Mouse (Mus musculus): ENCODE measurements around the gene Pwwp2b. TPM values are rescaled to one million over a fixed set of nuclear protein-coding genes. Genes with fewer than 3 reads are reported as not detected.

The Pwwp2b gene
- polyA plus RNA-seq, 1 experiment = 15.8 TPM

GRCm38 (mm10) chr7:139266431-139266830 is 18.1 kb downstream of the Pwwp2b start:
- Histone ChIP-seq H3K79me3 (ENCODE audit: low read depth) (no peaks in the 10 kb centered on the region), H3K36me3 (ENCODE audit: control insufficient read depth, insufficient read depth) (peaks cover 12% of the 10 kb centered on the region), H3K4me3 (ENCODE audit: insufficient read depth, poor library complexity, severe bottlenecking) (no peak overlapping the region), H3K79me2 (ENCODE audit: control insufficient read depth, insufficient read depth) (peaks cover 11% of the 10 kb centered on the region), H3K27me3 (ENCODE audit: control insufficient read depth, insufficient read depth, insufficient read length) (no peaks in the 10 kb centered on the region), H3ac (ENCODE audit: control insufficient read depth, insufficient read length, low read depth) (no peak overlapping the region)
- TF ChIP-seq MYOG (IDR thresholded peaks at IDR 0.05; ENCODE audit: control insufficient read depth, extremely low read depth, insufficient read length) (no peak), FOSL1 (IDR thresholded peaks at IDR 0.05; ENCODE audit: insufficient read depth, low read length, poor library complexity, severe bottlenecking) (no peak), USF1 (IDR thresholded peaks at IDR 0.05; ENCODE audit: low read depth) (no peak), MAX (IDR thresholded peaks at IDR 0.05) (no peak), CEBPB (IDR thresholded peaks at IDR 0.05; ENCODE audit: low read depth) (no peak), MYOD1 (IDR thresholded peaks at IDR 0.05; ENCODE audit: control insufficient read depth, insufficient read length, low read depth) (no peak), CTCF (IDR thresholded peaks at IDR 0.05; ENCODE audit: control insufficient read depth, insufficient read depth, insufficient read length) (no peak)

GRCm38 (mm10) chr7:139266886-139267870 is 18.9 kb downstream of the Pwwp2b start:
- Histone ChIP-seq H3K36me3 (ENCODE audit: control insufficient read depth, insufficient read depth) (peaks cover 12% of the 10 kb centered on the region), H3K4me3 (ENCODE audit: insufficient read depth, poor library complexity, severe bottlenecking) (no peak overlapping the region), H3K79me3 (ENCODE audit: low read depth) (no peaks in the 10 kb centered on the region), H3K27me3 (ENCODE audit: control insufficient read depth, insufficient read depth, insufficient read length) (no peaks in the 10 kb centered on the region), H3K79me2 (ENCODE audit: control insufficient read depth, insufficient read depth) (peaks cover 11% of the 10 kb centered on the region), H3ac (ENCODE audit: control insufficient read depth, insufficient read length, low read depth) (no peak overlapping the region)
- TF ChIP-seq MAX (IDR thresholded peaks at IDR 0.05) = no peak
- no peak for TF ChIP-seq FOSL1 (IDR thresholded peaks at IDR 0.05; ENCODE audit: insufficient read depth, low read length, poor library complexity, severe bottlenecking)
- peak; percentile 74 for TF ChIP-seq USF1 (IDR thresholded peaks at IDR 0.05; ENCODE audit: low read depth)
- TF ChIP-seq MYOD1 (IDR thresholded peaks at IDR 0.05; ENCODE audit: control insufficient read depth, insufficient read length, low read depth) = no peak

- H3K36me3 ChIP-seq (ENCODE audit: control insufficient read depth, insufficient read depth) = peaks cover 8% of the 10 kb centered on the region
Measured at GRCm38 (mm10) chr7:139270738-139271137, 22.5 kb downstream of the Pwwp2b start.

GRCm38 (mm10) chr7:139271871-139272270 is 23.6 kb downstream of the Pwwp2b start:
- no peaks in the 10 kb centered on the region for H3K27me3 ChIP-seq (ENCODE audit: control insufficient read depth, insufficient read depth, insufficient read length)
- TF ChIP-seq USF1 (IDR thresholded peaks at IDR 0.05; ENCODE audit: low read depth) (no peak), MAX (IDR thresholded peaks at IDR 0.05) (no peak), MYOG (IDR thresholded peaks at IDR 0.05; ENCODE audit: control insufficient read depth, extremely low read depth, insufficient read length) (no peak), CEBPB (IDR thresholded peaks at IDR 0.05; ENCODE audit: low read depth) (no peak), FOSL1 (IDR thresholded peaks at IDR 0.05; ENCODE audit: insufficient read depth, low read length, poor library complexity, severe bottlenecking) (no peak), MYOD1 (IDR thresholded peaks at IDR 0.05; ENCODE audit: control insufficient read depth, insufficient read length, low read depth) (no peak), CTCF (IDR thresholded peaks at IDR 0.05; ENCODE audit: control insufficient read depth, insufficient read depth, insufficient read length) (no peak)
- no peak overlapping the region for H3K4me3 ChIP-seq (ENCODE audit: insufficient read depth, poor library complexity, severe bottlenecking)
- peaks cover 8% of the 10 kb centered on the region for H3K36me3 ChIP-seq (ENCODE audit: control insufficient read depth, insufficient read depth)
- no peak overlapping the region for H3ac ChIP-seq (ENCODE audit: control insufficient read depth, insufficient read length, low read depth)
- no peaks in the 10 kb centered on the region for H3K79me2 ChIP-seq (ENCODE audit: control insufficient read depth, insufficient read depth)
- no peaks in the 10 kb centered on the region for H3K79me3 ChIP-seq (ENCODE audit: low read depth)

More at GRCm38 (mm10) chr7:139270738-139271137, 22.5 kb downstream of the Pwwp2b start:
- Histone ChIP-seq H3ac (ENCODE audit: control insufficient read depth, insufficient read length, low read depth) (no peak overlapping the region), H3K79me3 (ENCODE audit: low read depth) (no peaks in the 10 kb centered on the region), H3K4me3 (ENCODE audit: insufficient read depth, poor library complexity, severe bottlenecking) (no peak overlapping the region), H3K27me3 (ENCODE audit: control insufficient read depth, insufficient read depth, insufficient read length) (no peaks in the 10 kb centered on the region), H3K79me2 (ENCODE audit: control insufficient read depth, insufficient read depth) (no peaks in the 10 kb centered on the region)
- TF ChIP-seq USF1 (IDR thresholded peaks at IDR 0.05; ENCODE audit: low read depth) = no peak
- no peak for TF ChIP-seq CTCF (IDR thresholded peaks at IDR 0.05; ENCODE audit: control insufficient read depth, insufficient read depth, insufficient read length)
- TF ChIP-seq MYOG (IDR thresholded peaks at IDR 0.05; ENCODE audit: control insufficient read depth, extremely low read depth, insufficient read length) = no peak
- no peak for TF ChIP-seq FOSL1 (IDR thresholded peaks at IDR 0.05; ENCODE audit: insufficient read depth, low read length, poor library complexity, severe bottlenecking)
- TF ChIP-seq CEBPB (IDR thresholded peaks at IDR 0.05; ENCODE audit: low read depth) = no peak
- TF ChIP-seq MAX (IDR thresholded peaks at IDR 0.05) = no peak
- no peak for TF ChIP-seq MYOD1 (IDR thresholded peaks at IDR 0.05; ENCODE audit: control insufficient read depth, insufficient read length, low read depth)

- Histone ChIP-seq H3K36me3 (ENCODE audit: control insufficient read depth, insufficient read depth) (peaks cover 7% of the 10 kb centered on the region), H3K27me3 (ENCODE audit: control insufficient read depth, insufficient read depth, insufficient read length) (no peaks in the 10 kb centered on the region), H3K4me3 (ENCODE audit: insufficient read depth, poor library complexity, severe bottlenecking) (no peak overlapping the region), H3K79me2 (ENCODE audit: control insufficient read depth, insufficient read depth) (no peaks in the 10 kb centered on the region), H3ac (ENCODE audit: control insufficient read depth, insufficient read length, low read depth) (no peak overlapping the region), H3K79me3 (ENCODE audit: low read depth) (no peaks in the 10 kb centered on the region)
- TF ChIP-seq MAX (IDR thresholded peaks at IDR 0.05) (no peak), USF1 (IDR thresholded peaks at IDR 0.05; ENCODE audit: low read depth) (no peak), MYOG (IDR thresholded peaks at IDR 0.05; ENCODE audit: control insufficient read depth, extremely low read depth, insufficient read length) (no peak), MYOD1 (IDR thresholded peaks at IDR 0.05; ENCODE audit: control insufficient read depth, insufficient read length, low read depth) (no peak), CTCF (IDR thresholded peaks at IDR 0.05; ENCODE audit: control insufficient read depth, insufficient read depth, insufficient read length) (no peak), CEBPB (IDR thresholded peaks at IDR 0.05; ENCODE audit: low read depth) (no peak), FOSL1 (IDR thresholded peaks at IDR 0.05; ENCODE audit: insufficient read depth, low read length, poor library complexity, severe bottlenecking) (no peak)
Measured at GRCm38 (mm10) chr7:139272639-139273396, 24.5 kb downstream of the Pwwp2b start.

Data from C2C12 (cell line).